Comparison of ENCODE assay signal across 21 mouse cellular contexts in genomic region chr9:114777178-114778046, GRCm38 (mm10). TPM values are rescaled to one million over a fixed set of nuclear protein-coding genes. Genes with fewer than 3 reads are reported as not detected.
DNase-seq lines count a peak whose midpoint lies in the region; ATAC-seq and TF ChIP-seq lines count a peak whose summit lies in the region.
"Had no signal": no experiment of that assay in that cellular context is flagged by ENCODE, and none has a peak within 500 bp of the region (broad histone marks: within the 10 kb centered on the region; RNA-seq: fewer than 3 reads in every experiment).

No protein-coding gene starts in this region.

- peak overlapping the region; percentile 97 for H3K9ac ChIP-seq in MEL (ENCODE audit: control insufficient read depth, low read depth, low read length, poor library complexity, severe bottlenecking)
- no peak overlapping the region for H3K9ac ChIP-seq in intestine, embryonic 15.5 days
- H3K9ac ChIP-seq: embryonic facial prominence, embryonic 15.5 days; hindbrain, embryonic 14.5 days; neural tube, embryonic 13.5 days had no signal

- H3K4me2 ChIP-seq in intestine, embryonic 15.5 days (replicated peaks) = no peak overlapping the region
- H3K4me2 ChIP-seq: embryonic facial prominence, embryonic 15.5 days; hindbrain, embryonic 14.5 days; midbrain, embryonic 11.5 days; neural tube, embryonic 13.5 days had no signal

- peak overlapping the region; percentile 66 for H3K27ac ChIP-seq in spleen, adult 2 months (ENCODE audit: insufficient read depth, low read length)
- peak overlapping the region; percentile 95 for H3K27ac ChIP-seq in MEL (ENCODE audit: control insufficient read depth, low read depth, low read length)
- H3K27ac ChIP-seq in macrophage = peak overlapping the region; percentile 100
- H3K27ac ChIP-seq in intestine, embryonic 15.5 days = no peak overlapping the region
- H3K27ac ChIP-seq: embryonic facial prominence, embryonic 15.5 days; heart, adult 2 months; hindbrain, embryonic 14.5 days; neural tube, embryonic 13.5 days; stomach, postnatal 0 days had no signal

- H3K4me1 ChIP-seq in spleen, adult 2 months (ENCODE audit: control insufficient read depth, insufficient read depth, insufficient read length) = peaks cover 38% of the 10 kb centered on the region
- H3K4me1 ChIP-seq in MEL (ENCODE audit: control insufficient read depth in 1 of 2, insufficient read depth in 2 of 2, low read length in 2 of 2) = peaks cover 14 to 31% of the 10 kb centered on the region in 2 experiments
- H3K4me1 ChIP-seq in intestine, embryonic 15.5 days (replicated peaks) = peaks cover 20% of the 10 kb centered on the region

- TF ChIP-seq RAD21 in MEL (IDR thresholded peaks at IDR 0.05; ENCODE audit: low read depth, low read length) = no peak

- H3K79me2 ChIP-seq in MEL (ENCODE audit: control insufficient read depth, insufficient read depth, low read length, poor library complexity) (peaks cover 77% of the 10 kb centered on the region), macrophage (ENCODE audit: inconsistent target) (peaks cover 87% of the 10 kb centered on the region)

- TF ChIP-seq EP300 in MEL (IDR thresholded peaks at IDR 0.05; ENCODE audit: low read depth in 1 of 2, low read length in 2 of 2) = peak in 1 of 2 experiments; percentile 64; a peak in 2 of 4 replicates

- WGBS in spleen, adult 2 months = 17% methylated on average over 6 of the region's 6 CpGs
- 13% methylated on average over 6 of the region's 6 CpGs for WGBS in macrophage (ENCODE audit: missing documents)
- WGBS in intestine, embryonic 15.5 days = 63% methylated on average over 6 of the region's 6 CpGs

- DNase-seq in spleen, adult 2 months (ENCODE audit: low read depth in 1 of 2, low spot score in 2 of 2) = no peak
- DNase-seq in spleen, postnatal 14 days (ENCODE audit: low spot score in 2 of 2) = no peak
- peak; percentile 46 for DNase-seq in MEL (ENCODE audit: low read depth, low spot score)
- DNase-seq in left cerebral cortex, adult 8-10 months (ENCODE audit: low spot score in 2 of 2) = no peak
- DNase-seq: adrenal gland, postnatal 36 days; cerebellum, adult 9-11 months; embryo, embryonic 11 days; gastrocnemius, postnatal 14 days; heart, adult 2 months; kidney, adult 11 months; kidney, postnatal 4 days; lung, postnatal 10 days; right cerebral cortex, postnatal 14 days had no signal

- H3K36me3 ChIP-seq in spleen, adult 2 months (ENCODE audit: control insufficient read depth, insufficient read depth, low read length) = peaks cover 4% of the 10 kb centered on the region
- H3K36me3 ChIP-seq in MEL (ENCODE audit: control insufficient read depth in 1 of 2, insufficient read depth in 2 of 2, low read length in 2 of 2) = peaks cover 17 to 43% of the 10 kb centered on the region in 2 experiments
- peaks cover 11% of the 10 kb centered on the region for H3K36me3 ChIP-seq in macrophage (ENCODE audit: inconsistent target)
- no peaks in the 10 kb centered on the region for H3K36me3 ChIP-seq in intestine, embryonic 15.5 days
- H3K36me3 ChIP-seq: neural tube, embryonic 13.5 days had no signal

- TF ChIP-seq POLR2A in spleen, adult 2 months (IDR thresholded peaks at IDR 0.05; ENCODE audit: low read depth, low read length) = no peak
- TF ChIP-seq POLR2A in MEL (IDR thresholded peaks at IDR 0.05; ENCODE audit: control insufficient read depth in 1 of 2, insufficient read depth in 1 of 2, low read depth in 1 of 2, low read length in 2 of 2, poor library complexity in 1 of 2) = peak; percentile 52 to 65; a peak in 3 of 4 replicates

- TF ChIP-seq CTCF in spleen, adult 2 months (IDR thresholded peaks at IDR 0.05; ENCODE audit: extremely low read depth, insufficient read depth, insufficient read length, insufficient replicate concordance) = no peak
- TF ChIP-seq CTCF in MEL (IDR thresholded peaks at IDR 0.05 in 2 of 3, conservative IDR thresholded peaks at IDR 0.05 in 1 of 3; ENCODE audit: control insufficient read depth in 1 of 3, insufficient read depth in 1 of 3, low read depth in 2 of 3, low read length in 3 of 3, poor library complexity in 1 of 3, severe bottlenecking in 1 of 3) = no peak

- H3K9me3 ChIP-seq in MEL (replicated peaks; ENCODE audit: insufficient read depth, low read length) = no peaks in the 10 kb centered on the region
- no peaks in the 10 kb centered on the region for H3K9me3 ChIP-seq in intestine, embryonic 15.5 days
- H3K9me3 ChIP-seq: embryonic facial prominence, embryonic 15.5 days; neural tube, embryonic 13.5 days had no signal

- ATAC-seq in common myeloid progenitor, adult 5-6 weeks (replicated peaks; ENCODE audit: low read depth, poor library complexity, severe bottlenecking) = peak; percentile 7; the same call in 1 of the 2 replicates
- ATAC-seq in intestine, embryonic 15.5 days = no peak

- H3K27me3 ChIP-seq in spleen, adult 2 months (ENCODE audit: control insufficient read depth, insufficient read depth, low read length) = no peaks in the 10 kb centered on the region
- H3K27me3 ChIP-seq in MEL (ENCODE audit: control insufficient read depth in 1 of 2, insufficient read depth in 2 of 2, low read length in 2 of 2) = no peaks in the 10 kb centered on the region
- no peaks in the 10 kb centered on the region for H3K27me3 ChIP-seq in intestine, embryonic 15.5 days (replicated peaks)
- H3K27me3 ChIP-seq: embryonic facial prominence, embryonic 15.5 days had no signal

- peak overlapping the region; percentile 9; the same call in 1 of the 2 replicates for H3K4me3 ChIP-seq in spleen, adult 2 months (ENCODE audit: extremely low read depth, insufficient read depth, insufficient read length)
- H3K4me3 ChIP-seq in MEL (ENCODE audit: control insufficient read depth in 1 of 2, insufficient read depth in 1 of 2, low read depth in 2 of 2, low read length in 2 of 2) (peak overlapping the region; percentile 13 to 25; a peak in 3 of 4 replicates), macrophage (ENCODE audit: inconsistent target) (no peak overlapping the region)
- no peak overlapping the region for H3K4me3 ChIP-seq in intestine, embryonic 15.5 days (replicated peaks)
- H3K4me3 ChIP-seq: embryonic facial prominence, embryonic 15.5 days; heart, adult 2 months; neural tube, embryonic 13.5 days had no signal

TF ChIP-seq in MEL, 35 proteins besides CTCF, POLR2A, EP300 and RAD21:
- TF ChIP-seq POLR2AphosphoS2 (IDR thresholded peaks at IDR 0.05; ENCODE audit: low read length) (no peak), TBP (IDR thresholded peaks at IDR 0.05; ENCODE audit: low read depth, low read length) (peak; percentile 60; the same call in 1 of the 2 replicates), MAZ (IDR thresholded peaks at IDR 0.05; ENCODE audit: low read depth, low read length) (0 out of 2 replicates have a peak, but pooled peaks have one; percentile 6), JUND (IDR thresholded peaks at IDR 0.05; ENCODE audit: low read depth, low read length) (no peak; the same call in 1 of the 2 replicates), GATA1 (IDR thresholded peaks at IDR 0.05; ENCODE audit: low read depth, low read length) (peak; percentile 48), KAT2A (conservative IDR thresholded peaks at IDR 0.05; ENCODE audit: low read depth, low read length) (no peak), SIN3A (IDR thresholded peaks at IDR 0.05; ENCODE audit: low read length) (peak; percentile 41; the same call in 1 of the 2 replicates), NELFE (IDR thresholded peaks at IDR 0.05; ENCODE audit: low read depth, low read length) (0 out of 2 replicates have a peak, but pooled peaks have one; percentile 33), CHD2 (IDR thresholded peaks at IDR 0.05; ENCODE audit: low read length) (no peak), TCF12 (IDR thresholded peaks at IDR 0.05; ENCODE audit: low read depth, low read length) (peak; percentile 11; the same call in 1 of the 2 replicates)

RNA-seq across cellular contexts. Expression of gene Cmtm7, which starts 4.2 kb away (rescaled TPM):
- polyA plus RNA-seq in spleen, adult 2 months (2012; rRNA removed) = 237 and 317 TPM in 2 replicates
- 290 and 352 TPM in 2 replicates for total RNA-seq in MEL (2012; rRNA removed)
- polyA plus RNA-seq in MEL (2012; ENCODE audit: insufficient read depth in 1 of 2, insufficient read length in 2 of 2, low read depth in 1 of 2, low replicate concordance in 2 of 2, missing spikeins in 1 of 2) = 100 to 1,000 TPM in 1 of 2 experiments, not detected in 1; 545 TPM
- total RNA-seq in common myeloid progenitor, adult 5-6 weeks (2017) = 433 and 511 TPM in 2 replicates
- 10 to 100 TPM; 17.7 to 97.1 (median 67.8) TPM for total RNA-seq in macrophage (2018; cell fraction: chromatin; rRNA removed)
- 100 to 1,000 TPM in 9 of 26 experiments, 10 to 100 TPM in 17; 58.3 to 114 (median 93.6) TPM for total RNA-seq in macrophage (2018; cell fraction: cytosol; rRNA removed)
- 100 to 1,000 TPM in 1 of 26 experiments, 10 to 100 TPM in 25; 36.9 to 101 (median 68.6) TPM for total RNA-seq in macrophage (2018; cell fraction: nucleus; rRNA removed)
- polyA plus RNA-seq in macrophage (2018) = 47.8 to 121 TPM (median 101 TPM) in 3 replicates
- total RNA-seq in left cerebral cortex, adult 8-10 months (2022) = 1 to 10 TPM; 2.7 to 6.4 (median 4.9) TPM
- polyA plus RNA-seq in intestine, embryonic 15.5 days (2015; fragmentation: Nextera tagmentation; extraction: Ambion mirVana) = 89.8 and 100 TPM in 2 replicates

RNA-seq across cellular contexts. Expression of gene Cmtm6, which starts 46.5 kb away (rescaled TPM):
- 36.7 and 38.5 TPM in 2 replicates for polyA plus RNA-seq in spleen, adult 2 months (2012; rRNA removed)
- 17.6 and 21.0 TPM in 2 replicates for total RNA-seq in MEL (2012; rRNA removed)
- 10 to 100 TPM in 1 of 2 experiments, not detected in 1; 21.7 TPM for polyA plus RNA-seq in MEL (2012; ENCODE audit: insufficient read depth in 1 of 2, insufficient read length in 2 of 2, low read depth in 1 of 2, low replicate concordance in 2 of 2, missing spikeins in 1 of 2)
- 44.6 and 48.3 TPM in 2 replicates for total RNA-seq in common myeloid progenitor, adult 5-6 weeks (2017)
- 10 to 100 TPM in 25 of 26 experiments, 1 to 10 TPM in 1; 9.5 to 94.2 (median 29.7) TPM for total RNA-seq in macrophage (2018; cell fraction: chromatin; rRNA removed)
- 100 to 1,000 TPM in 12 of 26 experiments, 10 to 100 TPM in 14; 60.7 to 138 (median 99.6) TPM for total RNA-seq in macrophage (2018; cell fraction: cytosol; rRNA removed)
- total RNA-seq in macrophage (2018; cell fraction: nucleus; rRNA removed) = 100 to 1,000 TPM in 10 of 26 experiments, 10 to 100 TPM in 16; 54.2 to 141 (median 94.4) TPM
- 61.4 to 121 TPM (median 79.5 TPM) in 3 replicates for polyA plus RNA-seq in macrophage (2018)
- 10 to 100 TPM; 20.0 to 25.7 (median 22.9) TPM for total RNA-seq in left cerebral cortex, adult 8-10 months (2022)
- polyA plus RNA-seq in intestine, embryonic 15.5 days (2015; fragmentation: Nextera tagmentation; extraction: Ambion mirVana) = 77.5 and 77.7 TPM in 2 replicates

Comparison
In these comparisons a context has a peak if more than half of its experiments do, and no peak if none do; other contexts are left out.
1. H3K4me3 ChIP-seq: peak in spleen, adult 2 months (single experiment) and MEL (2 of 2); none in macrophage (single experiment) and intestine, embryonic 15.5 days (single experiment).